In the genomic region with DNA sequence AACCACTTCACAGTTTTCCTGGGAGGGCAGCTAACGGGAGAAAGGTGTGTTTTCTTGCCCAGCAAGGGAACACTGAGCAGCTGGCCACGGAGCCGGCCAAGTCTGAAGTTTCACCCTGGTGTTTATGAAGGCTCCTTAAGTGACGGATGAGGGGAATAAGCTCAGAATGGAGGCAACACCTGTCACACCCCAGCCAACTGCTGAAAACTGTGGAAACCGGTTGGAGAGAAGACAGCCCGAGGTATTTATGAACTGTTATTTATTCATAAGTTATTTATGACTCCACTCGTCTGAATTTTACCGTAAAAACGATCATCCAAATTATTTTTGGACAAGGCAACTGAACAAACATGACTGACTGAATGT, we compare ENCODE assay signal across 22 mouse cellular contexts.
DNase-seq lines count a peak whose midpoint lies in the region; ATAC-seq lines count a peak whose summit lies in the region.
"Had no signal": no experiment of that assay in that cellular context is flagged by ENCODE, and none has a peak within 500 bp of the region (broad histone marks: within the 10 kb centered on the region; RNA-seq: fewer than 3 reads in every experiment).

No protein-coding gene starts in this region.

- H3K4me3 ChIP-seq in forebrain, embryonic 11.5 days (ENCODE audit: low read depth, low read length) = no peak overlapping the region
- H3K4me3 ChIP-seq in forebrain, embryonic 16.5 days (replicated peaks; ENCODE audit: low read length) = no peak overlapping the region
- no peak overlapping the region for H3K4me3 ChIP-seq in neural tube, embryonic 11.5 days (ENCODE audit: low read depth, low read length)
- no peak overlapping the region for H3K4me3 ChIP-seq in neural tube, embryonic 15.5 days (replicated peaks)
- H3K4me3 ChIP-seq in limb, embryonic 15.5 days = no peak overlapping the region
- no peak overlapping the region for H3K4me3 ChIP-seq in heart, embryonic 11.5 days (ENCODE audit: low read depth, low read length)
- H3K4me3 ChIP-seq: gastrocnemius, adult 2 months; heart, embryonic 12.5 days; heart, embryonic 15.5 days; hindbrain, embryonic 10.5 days; hindbrain, embryonic 15.5 days had no signal

- H3K27ac ChIP-seq in forebrain, embryonic 11.5 days (ENCODE audit: low read depth, low read length) = no peak overlapping the region
- H3K27ac ChIP-seq in forebrain, embryonic 16.5 days (ENCODE audit: low read length) = no peak overlapping the region
- H3K27ac ChIP-seq in neural tube, embryonic 11.5 days (ENCODE audit: low read depth, low read length) = no peak overlapping the region
- H3K27ac ChIP-seq in neural tube, embryonic 15.5 days (replicated peaks) = no peak overlapping the region
- H3K27ac ChIP-seq in limb, embryonic 15.5 days = peak overlapping the region; percentile 12; the same call in 1 of the 2 replicates
- H3K27ac ChIP-seq in heart, embryonic 11.5 days (ENCODE audit: low read depth, low read length) = no peak overlapping the region
- H3K27ac ChIP-seq: gastrocnemius, adult 2 months; heart, embryonic 15.5 days; hindbrain, embryonic 15.5 days had no signal

- peaks cover 9% of the 10 kb centered on the region; the same call in 1 of the 2 replicates for H3K27me3 ChIP-seq in forebrain, embryonic 11.5 days (ENCODE audit: control insufficient read depth, insufficient read depth, low read length)
- no peaks in the 10 kb centered on the region for H3K27me3 ChIP-seq in forebrain, embryonic 16.5 days (replicated peaks; ENCODE audit: control insufficient read depth, insufficient read depth, low read length)
- no peaks in the 10 kb centered on the region for H3K27me3 ChIP-seq in neural tube, embryonic 11.5 days (ENCODE audit: control insufficient read depth, insufficient read depth, low read length)
- H3K27me3 ChIP-seq in neural tube, embryonic 15.5 days (replicated peaks) = no peaks in the 10 kb centered on the region
- H3K27me3 ChIP-seq in limb, embryonic 15.5 days = no peaks in the 10 kb centered on the region
- no peaks in the 10 kb centered on the region for H3K27me3 ChIP-seq in heart, embryonic 11.5 days (ENCODE audit: control insufficient read depth, insufficient read depth, low read length)
- H3K27me3 ChIP-seq: heart, embryonic 12.5 days; heart, embryonic 15.5 days; hindbrain, embryonic 15.5 days had no signal

- no peaks in the 10 kb centered on the region for H3K9me3 ChIP-seq in forebrain, embryonic 11.5 days (ENCODE audit: control insufficient read depth, low read length)
- H3K9me3 ChIP-seq in forebrain, embryonic 16.5 days (ENCODE audit: control insufficient read depth, low read length) = no peaks in the 10 kb centered on the region
- no peaks in the 10 kb centered on the region for H3K9me3 ChIP-seq in neural tube, embryonic 11.5 days (ENCODE audit: control insufficient read depth, low read length)
- no peaks in the 10 kb centered on the region for H3K9me3 ChIP-seq in neural tube, embryonic 15.5 days (replicated peaks)
- no peaks in the 10 kb centered on the region for H3K9me3 ChIP-seq in limb, embryonic 15.5 days
- no peaks in the 10 kb centered on the region for H3K9me3 ChIP-seq in heart, embryonic 11.5 days (replicated peaks; ENCODE audit: control insufficient read depth, low read length)
- H3K9me3 ChIP-seq: forebrain, embryonic 10.5 days; heart, embryonic 12.5 days; heart, embryonic 15.5 days; hindbrain, embryonic 10.5 days; hindbrain, embryonic 15.5 days had no signal

- no peak for DNase-seq in forebrain, embryonic 11.5 days (ENCODE audit: low spot score)
- DNase-seq in neural tube, embryonic 11.5 days (ENCODE audit: low spot score) = peak; percentile 8
- DNase-seq: adrenal gland, adult 8-10 months; adrenal gland, postnatal 25 days; cerebellum, adult 11-12 months; cerebellum, adult 8-10 months; cerebellum, postnatal 36 days; gastrocnemius, adult 2 months; gastrocnemius, postnatal 14 days; heart, adult 11 months; heart, postnatal 10 days; heart, postnatal 36 days had no signal

- H3K4me1 ChIP-seq in forebrain, embryonic 11.5 days (replicated peaks; ENCODE audit: control insufficient read depth, insufficient read depth, low read length) = peaks cover 18% of the 10 kb centered on the region
- H3K4me1 ChIP-seq in forebrain, embryonic 16.5 days (replicated peaks; ENCODE audit: control insufficient read depth, insufficient read depth, low read length) = peaks cover 4% of the 10 kb centered on the region
- peaks cover 12% of the 10 kb centered on the region for H3K4me1 ChIP-seq in neural tube, embryonic 11.5 days (ENCODE audit: control insufficient read depth, insufficient read depth, low read length)
- peaks cover 10% of the 10 kb centered on the region for H3K4me1 ChIP-seq in neural tube, embryonic 15.5 days
- H3K4me1 ChIP-seq in limb, embryonic 15.5 days = peaks cover 13% of the 10 kb centered on the region
- peaks cover 4% of the 10 kb centered on the region; the same call in 1 of the 2 replicates for H3K4me1 ChIP-seq in heart, embryonic 11.5 days (ENCODE audit: control insufficient read depth, insufficient read depth, low read length)
- H3K4me1 ChIP-seq: heart, embryonic 15.5 days had no signal

- peak overlapping the region; percentile 37 for H3K9ac ChIP-seq in forebrain, embryonic 11.5 days (ENCODE audit: low read length)
- H3K9ac ChIP-seq in forebrain, embryonic 16.5 days (replicated peaks; ENCODE audit: low read depth, low read length) = no peak overlapping the region
- no peak overlapping the region for H3K9ac ChIP-seq in neural tube, embryonic 11.5 days (ENCODE audit: low read length)
- no peak overlapping the region for H3K9ac ChIP-seq in neural tube, embryonic 15.5 days (replicated peaks)
- H3K9ac ChIP-seq in limb, embryonic 15.5 days = no peak overlapping the region
- no peak overlapping the region for H3K9ac ChIP-seq in heart, embryonic 11.5 days (ENCODE audit: low read depth, low read length)
- H3K9ac ChIP-seq: heart, embryonic 12.5 days; heart, embryonic 15.5 days; hindbrain, embryonic 15.5 days had no signal

- H3K4me2 ChIP-seq in forebrain, embryonic 11.5 days (ENCODE audit: low read depth, low read length, severe bottlenecking) = no peak overlapping the region
- no peak overlapping the region for H3K4me2 ChIP-seq in forebrain, embryonic 16.5 days (ENCODE audit: low read length)
- H3K4me2 ChIP-seq in neural tube, embryonic 11.5 days (ENCODE audit: low read depth) = no peak overlapping the region
- no peak overlapping the region for H3K4me2 ChIP-seq in neural tube, embryonic 15.5 days
- H3K4me2 ChIP-seq in limb, embryonic 15.5 days = no peak overlapping the region
- H3K4me2 ChIP-seq in heart, embryonic 11.5 days = no peak overlapping the region
- H3K4me2 ChIP-seq: heart, embryonic 12.5 days; heart, embryonic 15.5 days; hindbrain, embryonic 15.5 days had no signal

- WGBS in forebrain, embryonic 11.5 days = 70% methylated on average over 9 of the region's 9 CpGs
- 63% methylated on average over 9 of the region's 9 CpGs for WGBS in forebrain, embryonic 16.5 days
- WGBS in neural tube, embryonic 11.5 days = 69% methylated on average over 9 of the region's 9 CpGs
- WGBS in neural tube, embryonic 15.5 days = 63% methylated on average over 9 of the region's 9 CpGs
- 47% methylated on average over 9 of the region's 9 CpGs for WGBS in limb, embryonic 15.5 days
- WGBS in heart, embryonic 11.5 days (ENCODE audit: insufficient replicate concordance) = 73% methylated on average over 9 of the region's 9 CpGs

- H3K36me3 ChIP-seq in forebrain, embryonic 11.5 days (ENCODE audit: control insufficient read depth, insufficient read depth, low read length) = no peaks in the 10 kb centered on the region
- H3K36me3 ChIP-seq in forebrain, embryonic 16.5 days (ENCODE audit: control insufficient read depth, insufficient read depth) = no peaks in the 10 kb centered on the region
- H3K36me3 ChIP-seq in neural tube, embryonic 11.5 days (ENCODE audit: control insufficient read depth, insufficient read depth, low read length) = no peaks in the 10 kb centered on the region
- H3K36me3 ChIP-seq in neural tube, embryonic 15.5 days = no peaks in the 10 kb centered on the region
- peaks cover 28% of the 10 kb centered on the region for H3K36me3 ChIP-seq in limb, embryonic 15.5 days
- peaks cover 6% of the 10 kb centered on the region for H3K36me3 ChIP-seq in heart, embryonic 11.5 days (ENCODE audit: control insufficient read depth, insufficient read depth, low read length)
- H3K36me3 ChIP-seq: hindbrain, embryonic 10.5 days; hindbrain, embryonic 15.5 days had no signal

- no peak for ATAC-seq in forebrain, embryonic 11.5 days (replicated peaks; ENCODE audit: low FRiP score)
- no peak for ATAC-seq in forebrain, embryonic 16.5 days
- no peak for ATAC-seq in neural tube, embryonic 11.5 days (ENCODE audit: insufficient read depth, low FRiP score, low TSS enrichment)
- no peak for ATAC-seq in neural tube, embryonic 15.5 days (ENCODE audit: low FRiP score)
- no peak for ATAC-seq in limb, embryonic 15.5 days (ENCODE audit: insufficient number of reproducible peaks, low FRiP score, low TSS enrichment, low read depth)
- ATAC-seq in heart, embryonic 11.5 days (replicated peaks; ENCODE audit: insufficient number of reproducible peaks, low FRiP score, low TSS enrichment) = no peak
- ATAC-seq: activated CD4-positive, CD25-positive, alpha-beta regulatory T cell, adult 4 months had no signal
